Mouse (Mus musculus) liver, postnatal 0 days (tissue): Measurements from ENCODE around the gene Fbxo36.

ENCODE experiments used
- CTCF ChIP-seq: sonication (generic); IDR thresholded peaks from 2 replicates; pipeline ENCODE4 v1.5.1; 2016; ENCODE audit warnings: antibody characterized with exemption, low read depth
- EP300 ChIP-seq: IDR thresholded peaks from 2 replicates; pipeline ENCODE4 v1.6.1; 2016; ENCODE audit warnings: antibody characterized with exemption, low read depth, mild to moderate bottlenecking

DNA sequence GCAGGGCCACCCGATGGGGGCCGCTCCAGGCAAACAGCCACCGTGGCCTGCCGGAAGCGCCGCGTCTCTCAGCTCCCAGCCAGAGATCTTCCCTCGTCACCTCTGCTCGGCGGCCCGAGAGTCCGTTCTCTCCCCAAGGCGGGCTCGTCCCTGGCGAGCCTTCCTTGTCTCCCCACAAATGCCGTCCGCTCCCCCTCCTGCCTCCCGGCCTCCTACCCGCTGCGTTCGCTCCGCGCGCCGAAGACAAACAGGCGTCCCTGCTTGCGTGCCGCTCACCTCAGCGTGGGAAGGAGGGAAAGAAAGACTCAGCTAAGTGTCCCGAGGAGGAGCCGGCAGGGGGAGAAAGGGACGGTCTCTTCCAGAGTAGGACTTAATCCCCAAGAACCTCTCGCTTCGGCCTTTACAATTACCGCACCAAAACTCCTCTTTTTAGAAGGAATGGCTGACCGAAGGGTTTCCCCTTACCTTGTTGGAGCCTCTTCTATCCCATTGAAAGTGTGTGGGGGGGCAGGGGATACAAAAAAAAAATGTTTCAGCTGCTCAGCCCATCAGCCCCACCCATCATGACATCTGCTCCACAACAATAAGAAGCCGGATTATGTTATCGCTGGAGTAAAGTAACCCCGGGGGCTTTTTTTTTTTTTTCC, 500 bp downstream of the Fbxo36 start, which contains the start of gene Trip12:
- peak; percentile 27; the same call in 1 of the 2 replicates for TF ChIP-seq CTCF
- no peak for TF ChIP-seq EP300
